Mouse (Mus musculus): ENCODE data around the gene Fpgs.
A peak's percentile ranks its signal among the peaks of the same experiment; 100 is the strongest.

The Fpgs gene

DNA sequence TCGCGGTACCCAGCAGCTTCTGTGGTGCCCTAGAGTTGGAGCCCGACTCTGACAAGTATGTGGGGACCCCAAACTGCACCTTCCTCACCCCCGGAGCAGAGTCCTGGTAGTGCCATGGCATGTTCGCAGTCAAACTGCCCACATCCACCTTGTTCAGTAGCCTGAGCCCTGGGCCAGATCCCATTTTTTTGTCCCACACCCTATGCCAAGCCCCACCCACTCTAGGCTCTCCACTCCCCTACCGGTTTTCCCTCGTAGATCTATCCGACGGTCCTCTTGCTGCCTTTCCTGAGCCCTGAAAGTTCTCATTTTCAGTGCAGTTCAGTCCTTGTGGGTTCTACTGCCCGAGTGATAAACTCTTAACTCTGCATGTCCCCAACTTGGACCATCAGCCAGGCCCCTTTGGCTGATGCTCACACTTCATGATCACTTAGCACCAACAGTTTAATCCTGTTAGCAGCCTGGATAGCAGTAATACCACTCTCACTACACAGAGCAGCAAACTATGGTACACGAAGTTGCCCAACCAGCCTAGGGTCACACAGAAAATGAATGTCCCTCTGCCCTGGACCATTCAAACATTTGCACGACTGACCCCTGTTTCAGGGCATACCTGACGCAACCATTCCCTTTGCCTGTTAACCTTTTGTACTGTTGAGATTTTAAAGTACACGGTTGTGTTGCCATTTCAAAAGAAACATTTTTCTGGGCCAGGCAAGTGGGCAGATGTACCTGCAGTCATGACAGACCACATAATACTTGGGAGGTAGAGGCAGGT, 2.8 kb downstream of the Fpgs start:
- no peak for DNase-seq (ENCODE audit: low spot score)

DNA sequence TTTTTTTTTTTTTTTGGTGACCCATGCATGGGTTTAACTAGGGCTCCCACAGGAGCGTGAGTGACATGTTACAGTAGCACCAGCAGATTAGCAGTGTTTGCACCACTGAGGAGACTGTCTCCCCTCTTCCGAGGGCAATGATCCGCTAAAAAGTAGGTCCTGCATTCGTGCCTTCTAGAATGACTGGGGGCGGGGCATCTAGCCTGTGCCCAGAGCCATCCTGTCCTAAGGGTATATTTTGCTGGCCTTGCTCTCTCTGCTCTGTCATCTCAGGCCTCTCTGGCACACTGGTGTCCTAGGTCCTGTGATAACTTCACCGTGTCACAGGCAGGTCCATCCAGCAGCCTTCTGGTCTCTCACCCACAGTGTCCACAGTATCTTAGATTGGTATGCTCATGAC, 4.3 kb downstream of the Fpgs start:
- no peak for DNase-seq (ENCODE audit: low spot score)

DNA sequence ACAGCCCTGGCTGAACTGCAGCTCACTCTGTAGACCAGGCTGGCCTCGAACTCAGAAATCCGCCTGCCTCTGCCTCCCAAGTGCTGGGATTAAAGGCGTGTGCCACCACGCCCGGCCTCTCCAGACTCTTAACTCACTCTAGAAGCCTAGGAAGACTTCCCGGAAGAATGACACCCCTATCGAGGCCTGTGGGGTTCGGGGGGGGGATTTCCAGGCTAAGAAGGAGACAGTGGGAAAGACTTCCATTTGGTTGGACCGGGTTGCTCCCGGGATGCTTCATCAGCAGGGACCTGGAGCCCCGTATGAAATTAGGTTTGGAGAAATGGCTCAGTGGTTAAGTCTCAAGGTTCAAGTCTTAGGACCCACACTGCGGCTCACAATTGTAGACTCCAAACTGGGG, 9.3 kb downstream of the Fpgs start:
- DNase-seq (ENCODE audit: low spot score): no peak

DNA sequence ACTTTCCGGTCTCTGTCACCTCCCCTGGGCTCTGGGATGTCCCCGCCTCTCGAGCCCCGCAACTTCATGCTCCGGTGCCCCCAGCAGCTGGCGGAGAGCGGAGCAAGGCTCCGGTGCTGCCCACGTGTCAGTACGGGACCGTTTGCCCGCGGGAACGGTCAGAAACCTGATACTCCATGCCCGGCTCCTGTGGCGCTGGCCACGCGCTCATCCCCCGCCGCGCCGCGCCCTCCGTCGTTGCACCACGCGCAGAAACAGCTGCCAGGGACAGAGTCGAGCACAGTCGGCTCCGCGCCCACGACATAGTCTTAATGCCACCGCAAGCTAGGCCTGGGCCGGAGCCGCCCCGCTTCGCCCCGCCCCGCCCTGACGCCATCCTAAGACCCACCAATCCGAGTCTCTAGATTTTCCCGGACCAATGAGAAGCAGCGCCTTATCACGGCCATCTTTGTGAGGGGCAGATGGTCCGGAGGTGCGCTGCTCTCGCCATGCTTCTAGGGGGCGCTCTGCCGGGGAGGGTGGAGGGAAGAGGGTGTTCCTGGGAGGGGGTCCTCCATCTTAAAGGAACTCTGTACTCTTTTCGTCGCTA, 10.0 kb downstream of the Fpgs start:
- DNase-seq (ENCODE audit: low spot score): peak; percentile 96

DNA sequence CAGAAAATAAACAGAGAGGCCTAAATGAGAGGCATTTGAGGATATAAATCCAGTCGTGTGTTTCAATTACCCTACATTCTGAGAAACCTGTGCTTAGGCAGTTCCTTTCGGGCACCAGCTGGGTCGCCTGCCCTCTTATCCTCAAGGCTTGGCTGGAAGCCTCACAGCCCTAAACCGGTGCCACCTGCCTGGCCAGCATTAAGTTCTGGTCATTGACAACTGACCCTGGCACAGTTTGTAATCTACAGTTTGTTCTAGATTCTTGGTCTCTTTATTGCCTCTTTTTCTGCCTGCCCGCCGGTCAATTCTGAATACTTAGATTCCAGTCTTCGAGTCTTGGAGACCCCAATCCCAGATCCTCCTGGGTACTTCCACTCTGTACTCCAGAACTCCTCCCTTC, 10.7 kb downstream of the Fpgs start:
- DNase-seq (ENCODE audit: low spot score): no peak

DNA sequence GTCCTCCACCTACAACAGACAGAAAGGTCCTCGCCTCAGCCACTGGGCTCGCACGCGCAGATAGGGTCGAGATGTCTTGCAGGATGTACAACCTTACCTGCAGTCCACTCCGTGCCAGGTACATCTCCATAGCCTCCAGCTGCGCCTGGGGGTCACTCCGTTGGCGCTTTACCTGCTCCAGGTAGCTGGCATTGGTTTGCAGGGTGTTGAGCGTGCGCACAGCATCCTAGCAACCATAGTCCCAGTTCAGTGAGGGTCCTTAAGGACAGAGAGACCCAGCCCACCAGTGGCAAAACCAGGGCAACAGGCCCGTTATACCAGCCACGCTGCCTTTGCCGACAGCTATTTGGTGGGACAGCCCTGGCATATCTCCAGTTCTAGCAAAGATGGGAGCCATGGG, 11.4 kb downstream of the Fpgs start:
- no peak for DNase-seq (ENCODE audit: low spot score)

DNA sequence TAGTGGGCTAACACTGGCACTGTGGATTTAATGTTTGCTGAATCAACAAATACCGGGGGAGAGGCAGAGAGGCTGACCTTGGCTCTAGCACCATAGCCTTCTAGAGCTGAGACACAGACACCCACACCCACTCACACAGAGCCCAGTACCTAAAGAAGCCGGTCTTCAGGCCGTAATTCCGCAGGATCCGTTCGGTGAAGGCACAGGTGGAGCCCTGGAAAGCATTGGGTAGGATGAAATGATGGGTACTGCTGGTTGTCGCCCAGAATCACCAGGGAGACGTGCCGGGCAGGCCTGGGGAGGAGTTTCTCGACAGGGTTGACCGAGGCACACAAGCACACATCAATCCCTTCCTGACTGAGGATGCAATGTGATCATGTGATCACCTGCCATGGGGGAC, 12.9 kb downstream of the Fpgs start:
- DNase-seq (ENCODE audit: low spot score): no peak

DNA sequence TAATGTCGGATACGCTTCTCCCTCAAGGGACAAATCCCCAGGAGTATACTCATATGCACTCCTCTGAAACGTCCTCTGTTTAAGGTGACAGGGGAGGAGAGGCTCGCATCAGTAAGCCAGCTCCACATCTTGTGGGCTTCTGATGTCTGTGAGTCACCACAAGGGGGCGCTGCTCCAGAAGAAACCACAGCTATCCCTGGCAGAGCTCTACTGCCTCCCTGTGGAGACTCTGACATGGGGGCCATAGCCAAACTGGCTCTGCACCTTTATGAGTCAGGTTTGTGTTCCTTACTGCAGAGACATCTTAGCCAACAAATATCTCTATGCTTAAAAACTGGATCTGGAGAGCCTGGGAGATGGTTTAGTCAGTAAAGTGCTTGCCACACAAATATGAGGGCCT, 14.5 kb downstream of the Fpgs start:
- peak; percentile 91 for DNase-seq (ENCODE audit: low spot score)

DNA sequence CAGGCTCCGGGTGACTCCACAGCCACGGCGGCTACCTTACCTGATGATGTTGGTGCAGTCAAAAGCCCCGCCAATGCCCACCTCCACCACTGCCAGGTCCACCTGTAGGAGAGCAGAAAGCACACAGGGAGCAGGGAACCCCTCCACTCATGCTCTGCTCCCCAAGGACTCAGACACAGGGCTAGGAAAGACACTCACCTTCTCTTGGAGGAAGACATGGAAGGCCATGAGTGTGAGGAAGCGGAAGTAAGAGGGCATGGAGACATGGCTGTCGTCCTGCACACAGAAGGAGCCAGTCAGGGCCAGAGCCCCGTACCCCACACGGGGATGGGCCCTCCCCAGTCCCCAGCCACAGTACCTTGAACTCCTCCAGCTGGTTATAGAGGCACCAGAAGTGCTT, 16.4 kb downstream of the Fpgs start:
- DNase-seq (ENCODE audit: low spot score): no peak

DNA sequence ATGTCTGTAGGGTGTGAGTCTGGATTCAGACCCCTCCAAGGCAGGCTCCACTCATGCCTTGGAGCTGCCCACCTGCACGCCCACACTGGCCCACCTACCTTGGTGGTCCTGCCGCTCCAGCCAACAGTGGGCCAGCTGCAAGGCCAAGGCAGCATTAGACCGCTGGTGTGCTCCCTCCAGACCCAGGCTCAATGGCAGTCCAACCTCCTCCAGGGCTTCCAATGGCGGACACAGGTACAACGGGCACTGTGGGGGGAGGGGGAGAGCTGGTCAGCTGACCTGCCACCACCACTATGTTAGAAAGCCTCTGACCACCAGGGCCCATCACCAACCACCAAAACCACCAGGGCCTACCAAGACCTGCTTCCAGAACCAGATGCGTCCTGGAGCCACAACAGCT, 17.3 kb downstream of the Fpgs start:
- no peak for DNase-seq (ENCODE audit: low spot score)

DNA sequence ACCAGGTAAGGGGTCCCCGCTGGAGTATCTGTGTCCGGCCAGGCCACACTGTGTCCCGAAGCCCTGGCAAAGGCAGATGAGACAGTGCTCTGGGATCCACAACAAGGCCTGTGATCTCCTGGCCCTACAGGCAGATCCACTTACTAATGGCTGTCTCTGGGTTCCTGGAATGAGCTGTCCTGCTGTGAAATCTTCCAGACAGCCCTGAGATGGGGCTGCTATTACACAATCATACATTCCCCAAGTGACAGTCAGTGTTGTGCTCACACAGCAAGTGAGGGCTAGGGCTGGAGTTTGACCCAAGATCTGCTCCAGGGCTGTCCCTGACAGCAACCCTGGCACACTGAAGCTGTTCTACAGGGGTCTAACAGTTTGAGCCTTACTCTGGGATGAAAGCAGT, 18.1 kb downstream of the Fpgs start:
- DNase-seq (ENCODE audit: low spot score): no peak

DNA sequence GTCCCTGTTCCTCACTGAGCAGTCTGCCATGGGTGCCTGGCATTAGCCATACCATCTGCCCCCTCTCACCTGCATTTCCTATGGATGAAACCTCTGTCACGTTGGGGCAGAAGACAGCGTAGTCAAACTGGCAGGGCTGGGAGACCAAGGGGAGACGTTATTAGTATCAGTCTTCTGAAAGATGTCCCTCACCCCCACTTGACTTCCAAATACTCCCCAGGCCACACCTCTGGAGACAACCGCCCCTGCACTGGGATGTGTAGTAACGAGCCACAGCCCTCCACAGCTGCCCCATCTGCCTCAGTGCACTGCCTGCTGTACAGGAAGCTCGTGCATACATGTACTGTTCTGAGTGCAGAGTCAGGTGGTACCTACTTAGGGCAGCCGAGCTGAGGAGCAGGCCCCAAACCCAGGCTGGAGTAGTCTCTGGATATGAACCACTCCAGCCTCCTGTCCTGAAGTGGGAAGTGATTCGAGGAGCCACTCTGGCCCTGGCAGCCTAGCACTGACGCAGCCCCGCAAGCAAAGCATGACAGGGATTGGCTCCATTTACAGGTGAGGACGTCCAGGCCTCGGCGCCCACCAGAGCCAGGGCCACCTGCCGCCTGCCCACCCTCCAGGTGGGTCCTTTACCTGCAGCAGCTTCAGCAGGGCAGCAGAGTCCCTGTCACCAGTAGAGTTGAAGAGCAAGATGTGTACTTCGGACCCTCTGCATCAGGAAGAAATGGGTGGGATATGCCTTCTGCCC, 19.1 kb downstream of the Fpgs start:
- DNase-seq (ENCODE audit: low spot score): no peak

DNA sequence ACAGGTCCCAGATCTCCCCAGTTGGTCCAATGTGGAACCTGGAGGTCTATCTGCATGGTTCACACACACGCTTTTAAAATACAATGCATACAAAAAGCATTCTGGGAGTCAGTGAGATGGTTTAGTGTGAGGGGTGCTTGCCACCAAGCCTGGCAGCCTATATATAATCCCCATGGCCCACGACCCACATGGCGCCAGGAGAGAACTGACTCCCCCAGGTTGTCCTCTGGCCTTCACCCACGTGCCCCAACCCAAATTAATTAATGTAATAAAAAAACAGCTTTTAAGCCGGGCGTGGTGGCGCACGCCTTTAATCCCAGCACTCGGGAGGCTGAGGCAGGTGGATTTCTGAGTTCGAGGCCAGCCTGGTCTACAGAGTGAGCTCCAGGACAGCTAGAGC, 20.2 kb downstream of the Fpgs start:
- no peak for DNase-seq (ENCODE audit: low spot score)

DNA sequence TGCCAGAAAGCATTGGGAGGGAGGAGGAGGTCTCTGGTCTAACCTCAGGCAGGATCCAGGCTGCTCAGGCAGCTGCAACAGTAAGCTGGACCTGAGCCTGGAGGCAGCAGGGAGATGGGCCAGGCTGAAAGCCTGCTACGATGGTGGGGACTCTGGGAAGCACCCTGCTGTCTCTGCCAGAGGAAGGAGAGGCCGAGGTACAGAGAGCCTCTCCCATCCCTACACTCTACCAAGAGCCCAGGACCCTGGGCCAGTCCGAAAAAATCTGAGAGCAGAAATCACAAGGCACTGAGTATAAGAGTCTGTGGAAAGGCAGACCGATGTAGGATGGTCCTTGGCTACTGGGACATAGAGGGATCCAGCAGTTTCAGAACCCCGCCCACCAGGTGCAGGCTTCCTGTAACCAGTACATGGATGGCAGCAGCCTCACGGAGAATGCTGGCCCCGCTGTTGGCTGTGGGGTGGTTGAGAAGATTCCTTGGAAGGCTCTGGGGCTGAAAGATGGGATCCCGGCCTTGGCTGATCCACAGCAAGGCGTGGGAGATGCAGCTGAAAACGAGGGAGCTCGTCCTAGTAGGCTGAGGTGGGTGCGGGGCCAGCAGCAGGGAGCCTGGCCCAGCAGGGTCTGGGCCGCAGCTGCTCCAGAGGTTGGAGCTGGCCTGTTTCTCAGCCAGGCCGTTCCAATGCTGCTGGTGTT, 21.1 kb downstream of the Fpgs start:
- DNase-seq (ENCODE audit: low spot score): no peak

DNA sequence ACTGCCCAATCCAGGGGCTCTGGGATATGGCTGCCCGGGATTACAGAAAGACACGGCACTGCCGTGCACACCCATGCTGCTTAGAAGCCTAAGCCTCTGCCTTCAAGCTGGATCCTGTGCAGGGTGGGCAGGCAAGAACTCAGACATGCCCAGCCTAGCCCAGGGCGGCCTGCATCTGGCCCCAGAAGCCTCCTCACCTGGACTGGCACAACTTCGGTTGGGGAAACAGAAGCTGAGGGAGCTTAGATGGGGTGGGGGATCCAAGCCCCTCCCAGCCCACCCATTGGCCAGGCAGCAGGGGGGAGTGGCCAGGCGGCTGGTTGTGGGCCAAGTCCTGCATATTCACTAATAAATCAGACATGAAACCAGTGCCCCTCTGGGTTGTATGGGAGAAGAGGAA, 22.2 kb downstream of the Fpgs start:
- DNase-seq (ENCODE audit: low spot score): no peak

DNA sequence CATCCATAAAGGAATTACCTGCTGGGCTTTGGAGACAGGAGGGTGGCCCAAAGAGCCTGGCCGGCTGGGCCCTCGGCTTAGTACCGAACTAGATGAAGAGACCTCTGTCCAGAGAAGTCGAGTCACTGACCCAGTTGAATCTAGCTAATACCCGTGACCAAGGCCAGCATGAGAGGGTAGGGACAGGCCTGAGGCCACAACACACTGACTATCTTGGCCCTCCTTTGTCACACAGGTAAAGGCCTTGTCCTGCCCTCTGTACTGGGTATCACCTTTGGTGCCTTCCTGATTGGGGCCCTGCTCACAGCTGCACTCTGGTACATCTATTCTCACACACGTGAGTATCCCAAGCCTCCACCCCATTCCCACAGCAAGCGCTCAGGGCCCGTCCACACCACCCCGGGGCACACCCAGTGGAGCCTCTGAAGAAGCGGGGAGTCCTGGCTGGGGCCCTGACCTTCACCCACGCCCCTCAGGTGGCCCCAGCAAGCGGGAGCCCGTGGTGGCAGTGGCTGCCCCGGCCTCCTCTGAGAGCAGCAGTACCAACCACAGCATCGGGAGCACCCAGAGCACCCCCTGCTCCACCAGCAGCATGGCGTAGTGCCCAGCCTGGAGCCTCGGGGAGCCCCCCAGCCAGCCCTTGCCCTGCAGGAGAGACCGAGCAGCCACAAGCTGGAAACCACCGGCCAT, 22.8 kb downstream of the Fpgs start:
- DNase-seq (ENCODE audit: low spot score): no peak

DNA sequence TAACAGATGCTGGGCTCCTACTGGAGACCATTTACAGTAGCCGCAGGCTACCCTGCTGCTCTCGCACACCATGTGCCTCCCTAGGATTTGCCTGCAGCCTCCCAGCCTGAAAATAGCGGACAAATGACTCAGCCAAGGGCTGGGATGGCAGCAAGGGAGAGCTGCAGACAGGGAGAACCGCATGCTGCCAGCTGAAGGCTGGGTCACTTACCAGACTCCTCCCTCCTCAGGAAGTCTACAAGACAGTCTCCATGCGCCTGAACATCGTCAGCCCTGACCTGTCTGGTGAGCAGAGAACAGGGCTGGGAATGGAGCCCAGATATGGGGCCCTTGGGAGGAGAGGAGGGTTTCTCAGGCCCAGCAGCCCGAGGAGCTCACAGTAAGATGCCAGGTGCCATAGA, 23.9 kb downstream of the Fpgs start:
- DNase-seq (ENCODE audit: low spot score): no peak

DNA sequence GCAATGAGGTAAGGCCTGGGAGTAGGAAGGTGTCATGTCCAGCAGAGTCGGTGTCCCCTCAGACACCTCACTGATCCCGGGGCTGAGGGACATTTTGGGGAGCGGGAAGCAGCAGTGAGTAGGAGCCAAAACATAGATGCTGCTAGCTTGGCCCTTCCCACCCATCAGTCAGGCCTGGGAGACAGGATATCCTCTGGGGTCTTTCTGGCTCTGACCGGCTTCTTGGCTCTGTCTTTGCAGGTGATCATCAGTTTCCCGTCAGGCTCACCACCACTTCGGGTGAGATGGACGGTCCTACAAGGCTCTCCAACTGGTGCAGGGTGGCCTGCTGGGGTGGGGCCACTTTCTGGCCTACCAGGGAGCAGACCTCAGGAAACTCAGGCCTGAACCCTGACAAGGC, 26.3 kb downstream of the Fpgs start:
- no peak for DNase-seq (ENCODE audit: low spot score)

DNA sequence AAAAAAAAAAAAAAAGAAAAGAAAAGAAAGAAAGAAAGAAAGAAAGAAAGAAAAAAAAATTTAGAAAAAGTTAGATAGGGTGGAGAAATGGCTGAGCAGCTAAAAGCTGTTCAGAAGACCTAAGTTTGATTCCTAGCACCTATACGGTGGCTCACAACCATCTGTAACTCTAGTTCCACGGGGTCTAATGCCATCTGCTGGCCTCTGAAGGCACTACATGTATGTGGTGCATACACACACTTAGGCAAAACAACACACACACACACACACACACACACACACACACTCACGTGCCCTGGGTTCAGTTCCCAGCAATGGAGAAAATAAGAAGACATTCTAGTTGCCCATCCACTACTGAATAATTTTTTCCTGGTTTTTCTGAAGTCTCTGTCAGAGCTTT, 27.1 kb downstream of the Fpgs start:
- no peak for DNase-seq (ENCODE audit: low spot score)

DNA sequence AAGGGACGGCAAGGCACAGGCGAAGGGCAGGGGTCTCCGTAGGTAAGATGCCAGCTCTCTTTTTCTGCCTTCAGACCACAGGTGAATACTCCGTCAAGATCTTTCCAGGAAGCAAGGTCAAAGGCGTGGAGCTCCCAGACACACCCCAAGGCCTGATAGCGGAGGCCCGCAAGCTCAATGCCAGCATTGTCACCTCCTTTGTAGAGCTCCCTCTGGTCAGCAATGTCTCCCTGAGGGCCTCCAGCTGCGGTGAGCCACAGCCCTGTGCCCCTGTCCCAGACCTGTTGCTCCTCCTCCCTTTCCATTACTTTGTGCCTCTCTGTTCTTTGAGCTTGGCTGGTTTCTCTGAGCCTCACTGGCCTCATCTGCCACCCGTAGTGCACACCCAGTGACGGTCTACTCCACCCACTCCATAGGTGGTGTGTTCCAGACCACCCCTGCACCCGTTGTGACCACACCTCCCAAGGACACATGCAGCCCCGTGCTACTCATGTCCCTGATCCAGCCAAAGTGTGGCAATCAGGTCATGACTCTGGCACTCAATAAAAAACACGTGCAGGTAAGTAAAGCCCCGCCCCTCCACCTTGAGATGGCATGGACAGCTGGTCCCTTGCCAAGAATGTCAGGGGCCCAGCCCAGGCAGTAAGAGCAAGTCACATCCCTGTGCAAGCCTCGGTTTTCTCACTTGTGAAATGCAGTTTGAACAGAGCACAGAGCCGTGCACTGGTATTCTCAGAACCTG, 30.6 kb downstream of the Fpgs start:
- DNase-seq (ENCODE audit: low spot score): no peak

DNA sequence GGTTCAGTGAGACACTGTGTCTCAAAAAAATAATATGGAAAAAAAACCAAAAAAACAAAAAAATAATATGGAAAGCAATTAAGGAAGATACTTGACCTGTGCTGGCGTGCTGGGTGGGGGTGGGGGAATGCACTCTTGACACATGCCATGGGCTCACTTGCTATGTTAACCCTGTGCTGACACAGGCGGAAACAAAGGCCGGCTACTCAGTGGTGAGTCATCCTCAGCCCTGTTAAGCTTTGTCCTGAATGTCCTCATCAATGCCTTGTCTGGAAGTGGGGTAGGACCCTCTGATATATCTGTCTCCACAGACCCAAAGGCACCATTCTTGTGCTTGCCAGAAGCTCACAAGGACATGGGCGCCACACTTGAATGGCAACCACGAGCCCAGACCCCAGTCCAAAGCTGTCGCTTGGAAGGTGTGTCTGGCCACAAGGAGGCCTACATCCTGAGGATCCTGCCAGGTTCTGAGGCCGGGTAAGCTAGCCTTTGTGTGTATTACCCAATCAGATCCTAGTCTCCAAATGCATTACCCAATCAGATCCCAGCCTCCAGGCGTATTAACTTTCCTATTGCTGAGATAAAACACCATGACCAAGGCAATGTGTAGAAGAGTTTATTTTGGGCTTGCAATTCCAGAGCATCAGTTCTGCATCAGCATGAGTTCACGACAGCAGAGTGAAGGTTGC, 31.9 kb downstream of the Fpgs start:
- DNase-seq (ENCODE audit: low spot score): no peak

All from T-cell, adult 2 months (primary cell).